Mouse (Mus musculus) v-Abl transformed pro-B cells (cell line): Measurements from ENCODE around the gene Hmgcl.
"Not testable (repeated sequence)": the region's sequence is repeated elsewhere in the genome, so short reads cannot be mapped to it uniquely, and the experiment has no call there.

Experiments
- in situ Hi-C, 2 experiments: fragments of 400-800 bp; cut with MboI; formaldehyde crosslinking; loops; one replicate each; pipeline ENCODE4 v1.15.1; 2025; ENCODE audit not compliant: unreplicated experiment in 2 of 2

Gene Hmgcl

GRCm38 (mm10) chr4:135976146-135976545, 29.9 kb downstream of the Hmgcl start:
- in situ Hi-C loops, result no loop called here

- in situ Hi-C loops, result not testable (repeated sequence)
Observed at GRCm38 (mm10) chr4:135980223-135980622, 34.0 kb downstream of the Hmgcl start.

DNA sequence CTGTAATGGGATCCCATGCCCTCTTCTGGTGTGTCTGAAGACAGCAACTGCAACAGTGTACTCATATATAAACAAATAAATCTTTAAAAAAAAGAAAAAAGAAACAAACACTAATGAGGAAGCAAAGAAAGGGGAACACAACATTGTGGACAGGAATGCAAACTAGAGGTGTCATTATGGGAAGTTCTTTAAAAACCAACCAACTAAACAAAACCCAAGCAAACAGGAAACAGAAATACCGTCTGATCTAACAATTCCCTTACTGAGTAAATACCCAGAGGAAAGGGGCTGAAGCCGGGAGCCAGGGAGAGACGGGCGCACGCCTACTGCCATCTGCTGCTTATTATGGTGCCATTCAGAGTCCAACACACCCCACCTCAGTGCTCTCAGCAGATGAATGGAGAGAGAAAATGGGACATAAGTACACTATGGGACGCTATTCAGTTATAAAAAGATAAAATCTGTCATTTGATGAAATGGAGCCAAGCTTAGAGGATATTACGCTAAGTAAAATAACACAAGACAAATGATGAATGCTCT, 35.3 kb downstream of the Hmgcl start:
- in situ Hi-C loops, result no loop called here

GRCm38 (mm10) chr4:135984556-135984955, 38.3 kb downstream of the Hmgcl start:
- in situ Hi-C loops, result no loop called here

DNA sequence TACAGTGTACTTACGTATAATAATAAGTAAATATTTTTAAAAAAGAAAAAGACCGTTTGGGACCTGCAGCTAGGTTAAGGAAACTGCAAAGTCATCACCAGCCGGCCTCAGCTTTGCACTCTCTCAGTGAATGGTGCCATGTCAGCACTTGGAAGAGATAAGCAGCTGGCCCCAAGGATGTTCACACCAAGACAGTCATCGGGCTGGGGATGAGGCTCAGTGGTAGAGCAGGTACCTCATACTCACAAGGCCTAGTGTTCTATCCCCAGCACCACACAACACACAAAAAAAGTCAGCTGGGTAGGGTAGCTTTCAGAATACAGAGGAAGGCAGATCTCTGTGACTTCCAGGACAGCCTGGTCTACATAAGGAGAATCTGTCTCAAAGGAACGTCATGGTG, 38.9 kb downstream of the Hmgcl start:
- in situ Hi-C loops, result no loop called here

- in situ Hi-C loops, result no loop called here
Observed at GRCm38 (mm10) chr4:135985769-135986168, 39.5 kb downstream of the Hmgcl start.

DNA sequence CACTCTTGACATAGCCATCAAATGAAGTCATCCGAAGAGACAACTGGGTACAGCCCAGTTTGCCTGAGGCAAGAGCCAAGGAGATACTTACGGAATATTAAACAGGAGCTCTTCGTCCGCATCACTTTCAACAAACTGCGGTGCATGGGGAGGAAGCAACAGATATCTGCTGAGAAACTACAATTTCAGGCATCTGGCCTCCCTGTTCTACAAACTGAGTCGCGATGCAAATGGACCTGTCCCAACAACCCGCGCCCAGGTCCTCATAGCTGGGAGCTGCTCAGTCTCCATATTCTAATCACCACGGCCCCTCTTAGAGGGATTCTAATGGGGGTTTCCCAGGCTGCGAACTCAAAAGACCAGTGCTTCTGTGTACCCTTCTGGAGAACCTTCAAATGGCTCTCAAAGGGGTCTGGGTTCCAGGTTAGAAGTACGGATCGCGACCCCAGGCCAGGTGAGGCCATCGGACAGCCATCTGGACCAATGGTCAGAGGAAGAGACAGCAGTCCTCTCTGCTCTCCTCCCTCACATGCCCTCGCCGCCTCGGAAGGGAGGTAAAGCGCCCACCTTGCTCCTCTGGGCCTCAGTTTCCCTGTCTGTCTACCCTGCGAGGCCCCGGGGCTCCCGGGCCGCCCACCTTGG, 40.2 kb downstream of the Hmgcl start:
- in situ Hi-C loops, result no loop called here

GRCm38 (mm10) chr4:135986943-135987710, 40.9 kb downstream of the Hmgcl start, which contains the start of gene Pithd1:
Pithd1 (minus strand) TSS chr4:135987264.
- in situ Hi-C loops, result no loop called here

- in situ Hi-C loops, result no loop called here
Observed at GRCm38 (mm10) chr4:135987714-135988113, 41.5 kb downstream of the Hmgcl start.

- in situ Hi-C loops, result no loop called here
Observed at GRCm38 (mm10) chr4:135993941-135994340, 47.7 kb downstream of the Hmgcl start.

GRCm38 (mm10) chr4:135995118-135995517, 48.9 kb downstream of the Hmgcl start:
- in situ Hi-C loops, result no loop called here

GRCm38 (mm10) chr4:136004107-136004675, 57.9 kb downstream of the Hmgcl start:
- in situ Hi-C loops, result no loop called here

GRCm38 (mm10) chr4:136004921-136005320, 58.7 kb downstream of the Hmgcl start:
- in situ Hi-C loops, result no loop called here

DNA sequence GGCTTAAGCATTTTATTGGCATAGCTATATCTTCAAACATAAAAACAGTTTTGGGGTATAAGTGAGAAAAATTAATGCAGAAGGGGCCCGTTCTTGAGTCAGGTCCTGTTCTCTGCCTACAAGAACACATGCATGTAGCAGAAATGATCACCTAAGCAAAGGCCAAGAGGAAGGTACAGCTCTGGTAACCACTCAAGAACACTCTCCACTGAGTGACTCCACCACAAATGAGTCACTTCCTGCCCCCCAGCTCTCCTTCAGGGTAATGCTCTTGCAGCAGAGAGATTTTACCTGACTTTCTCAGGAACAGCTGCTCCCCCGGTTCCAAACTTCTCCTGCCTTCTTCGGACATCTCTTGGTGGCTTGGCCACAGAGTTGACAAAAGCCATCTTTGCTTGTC, 60.6 kb downstream of the Hmgcl start:
- in situ Hi-C loops, result no loop called here

DNA sequence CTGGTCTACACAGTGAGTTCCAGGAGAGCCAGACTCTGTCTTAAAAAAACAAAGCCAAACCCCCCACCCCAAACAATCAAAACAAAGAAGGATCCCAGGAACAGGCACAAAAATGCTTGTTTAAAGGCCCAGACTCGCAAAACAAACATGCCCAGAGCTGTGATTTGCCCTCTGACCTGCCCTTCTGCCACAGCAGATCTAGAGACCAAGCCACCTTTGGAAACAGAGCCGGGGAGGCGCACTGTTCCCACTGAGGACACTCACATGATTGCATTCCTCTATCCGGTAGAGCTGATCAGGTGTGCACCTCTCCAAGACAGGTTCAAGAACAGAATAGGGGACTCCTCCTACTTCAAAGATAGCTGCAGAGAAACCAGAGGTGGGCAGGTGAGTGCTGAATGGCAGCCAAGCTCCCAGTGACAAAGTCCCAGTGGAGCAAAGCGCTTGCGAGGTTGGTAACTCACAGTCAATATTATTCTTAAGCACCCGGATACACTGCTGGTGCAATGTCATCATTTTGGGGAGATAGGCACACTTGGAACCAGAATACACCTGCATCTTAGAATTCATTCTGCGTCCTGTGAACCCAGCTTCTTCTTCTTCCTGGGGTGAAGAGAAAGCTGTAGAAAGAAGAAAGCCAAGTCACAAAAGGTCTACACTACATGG, 62.7 kb downstream of the Hmgcl start:
- in situ Hi-C loops, result no loop called here

DNA sequence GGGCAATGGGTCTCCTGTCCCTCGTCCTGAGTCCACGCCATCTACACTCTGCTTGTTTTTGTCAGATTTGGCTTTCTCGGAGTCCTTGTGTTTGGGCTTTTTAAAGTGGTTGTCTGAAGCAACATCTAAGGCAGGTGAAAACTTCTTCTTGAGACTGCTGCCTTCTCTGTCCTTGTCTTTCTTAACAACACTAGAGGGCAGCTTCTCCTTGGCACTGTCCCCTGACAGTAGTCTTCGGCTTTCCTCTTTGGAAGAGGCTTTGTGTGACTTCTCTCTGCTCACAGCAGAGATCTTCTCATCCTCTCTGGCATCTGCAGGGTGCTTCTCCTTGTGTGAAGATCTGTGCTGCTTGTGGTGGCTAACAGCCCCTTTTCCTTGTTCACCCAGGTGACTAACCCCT, 64.3 kb downstream of the Hmgcl start:
- in situ Hi-C loops, result no loop called here
